Mouse (Mus musculus): ENCODE data around the gene Smndc1.

GRCm38 (mm10) chr19:53375816-53376215, 14.6 kb downstream of the Smndc1 start:
- no peak for TF ChIP-seq CTCF (IDR thresholded peaks at IDR 0.05; ENCODE audit: borderline replicate concordance, insufficient read depth, low read depth, low read length)
- TF ChIP-seq POLR2A (IDR thresholded peaks at IDR 0.05; ENCODE audit: borderline replicate concordance, insufficient read depth, low read length), result no peak

Measured in cerebellum, adult 2 months (tissue).